Mouse (Mus musculus) kidney, postnatal 0 days (tissue): ENCODE measurements around the gene Gm10142. TPM values are rescaled to one million over a fixed set of nuclear protein-coding genes. Genes with fewer than 3 reads are reported as not detected.
A peak's percentile ranks its signal among the peaks of the same experiment; 100 is the strongest.

Experiments used
- ATAC-seq: fragments of 200-750 bp; cut with Nextera tagmentation; replicated peaks from 2 replicates; pipeline ENCODE4 v1.8.0; 2017; ENCODE audit warnings: low read depth, moderate number of reproducible peaks, moderate TSS enrichment, moderate library complexity; ENCODE audit not compliant: low FRiP score
- DNase-seq: peaks from one replicate; pipeline ENCODE4 v3.0.0-alpha.2; 2016; ENCODE audit warnings: low spot score
- H3K27ac ChIP-seq: fragments of 300-500 bp; sonication (generic); 2 replicates; pipeline ENCODE4 v1.5.1; 2014; ENCODE audit warnings: mild to moderate bottlenecking
- H3K27me3 ChIP-seq: fragments of 300-500 bp; sonication (generic); 2 replicates; pipeline ENCODE4 v1.6.1; 2014; ENCODE audit warnings: low read length, mixed read lengths; ENCODE audit not compliant: insufficient read depth
- H3K36me3 ChIP-seq: fragments of 300-500 bp; sonication (generic); 2 replicates; pipeline ENCODE4 v1.6.1; 2014; ENCODE audit warnings: low read length, mixed read lengths; ENCODE audit not compliant: insufficient read depth
- H3K4me1 ChIP-seq: fragments of 300-500 bp; sonication (generic); replicated peaks from 2 replicates; pipeline ENCODE4 v1.6.1; 2014; ENCODE audit warnings: antibody characterized with exemption, low read length, mixed read lengths; ENCODE audit not compliant: insufficient read depth
- H3K4me2 ChIP-seq: fragments of 300-500 bp; sonication (generic); 2 replicates; pipeline ENCODE4 v1.6.1; 2014; ENCODE audit warnings: mild to moderate bottlenecking, low read length, moderate library complexity, mixed read lengths
- H3K4me3 ChIP-seq: fragments of 300-500 bp; sonication (generic); replicated peaks from 2 replicates; pipeline ENCODE4 v1.5.1; 2014; ENCODE audit warnings: low read depth, low read length
- H3K9ac ChIP-seq: fragments of 300-500 bp; sonication (generic); 2 replicates; pipeline ENCODE4 v1.6.1; 2014; ENCODE audit warnings: low read depth, low read length
- H3K9me3 ChIP-seq: fragments of 300-500 bp; sonication (generic); replicated peaks from 2 replicates; pipeline ENCODE4 v1.6.1; 2016; ENCODE audit warnings: low read length, inconsistent platforms, mixed read lengths
- CTCF ChIP-seq: IDR thresholded peaks from 2 replicates; pipeline ENCODE4 v1.5.1; 2016; ENCODE audit warnings: antibody characterized with exemption, low read depth, mild to moderate bottlenecking, moderate library complexity
- WGBS: fragments of 180-500 bp; shearing (Covaris S2); extraction: QIAGEN DNeasy Blood & Tissue Kit; methylation state at CpG from one replicate; pipeline ENCODE4 v1.1.7; 2014; 5-methylcytosine and 5-hydroxymethylcytosine counted together
- polyA plus RNA-seq: library from polyadenylated mRNA; unstranded; fragments of >200 nt; fragmentation: Nextera tagmentation; extraction: Ambion mirVana; gene quantifications from 2 replicates; pipeline ENCODE4 v1.2.1, GENCODE M21; 2015

The Gm10142 gene
- not detected in 2 replicates for polyA plus RNA-seq

DNA sequence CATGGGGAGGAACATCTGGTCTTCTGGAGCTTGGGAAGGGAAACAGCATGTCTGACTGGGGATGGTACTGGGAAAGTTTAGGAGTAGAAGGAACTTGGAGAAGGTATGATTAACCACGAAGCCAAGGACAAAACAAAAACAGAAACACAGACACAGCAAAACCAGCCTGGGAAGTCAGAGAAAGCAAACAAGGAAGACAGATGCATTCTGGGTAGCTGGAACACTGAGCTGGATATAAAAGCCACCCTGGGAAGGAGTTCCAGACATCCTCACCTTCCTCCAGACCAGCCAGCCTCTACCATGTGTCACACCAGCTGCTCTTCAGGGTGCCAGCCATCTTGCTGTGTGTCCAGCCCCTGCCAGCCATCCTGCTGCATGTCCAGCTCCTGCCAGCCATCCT lies at the start of gene Gm10142:
TSS of gene Gm10142 (plus strand) at position 301 of the 400 bp plus-strand sequence.
- Histone ChIP-seq H3K4me2 (no peak within 1 kb of the TSS), H3K27me3 (no peaks in the 10 kb centered on the region), H3K9ac (no peak within 1 kb of the TSS), H3K4me1 (no peaks in the 10 kb centered on the region), H3K4me3 (no peak within 1 kb of the TSS), H3K36me3 (no peaks in the 10 kb centered on the region), H3K9me3 (no peaks in the 10 kb centered on the region), H3K27ac (no peak within 1 kb of the TSS)
- WGBS: 68% methylated on average over 1 of the region's 1 CpGs
- DNase-seq: no peak
- ATAC-seq: no peak
- no peak for TF ChIP-seq CTCF

DNA sequence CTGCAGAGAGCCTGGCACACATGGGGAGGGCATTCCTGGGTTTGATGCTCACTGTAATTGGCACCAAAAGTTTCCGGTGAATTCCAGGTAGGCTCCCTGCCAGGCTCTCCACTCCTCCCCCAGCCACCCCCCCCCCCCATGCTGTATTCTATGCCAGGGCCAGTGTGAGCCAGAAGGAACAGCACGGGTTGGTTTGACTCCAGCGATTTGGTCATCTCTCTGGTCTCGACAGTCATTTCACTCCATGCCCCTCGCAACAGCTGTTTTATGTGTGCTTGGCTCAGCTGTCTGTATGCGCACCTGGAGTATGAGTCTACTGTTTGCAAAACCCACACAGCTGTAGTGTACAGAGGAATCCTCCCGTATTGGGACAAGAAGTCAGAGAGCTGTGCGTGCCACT lies 49.3 kb upstream of the Gm10142 start:
- Histone ChIP-seq H3K9ac (no peak overlapping the region), H3K4me2 (no peak overlapping the region), H3K9me3 (no peaks in the 10 kb centered on the region), H3K4me3 (no peak overlapping the region), H3K27ac (no peak overlapping the region), H3K4me1 (no peaks in the 10 kb centered on the region), H3K36me3 (no peaks in the 10 kb centered on the region), H3K27me3 (no peaks in the 10 kb centered on the region)
- no peak for TF ChIP-seq CTCF
- DNase-seq (no peak), ATAC-seq (no peak)
- WGBS: 69% methylated on average over 8 of the region's 8 CpGs

DNA sequence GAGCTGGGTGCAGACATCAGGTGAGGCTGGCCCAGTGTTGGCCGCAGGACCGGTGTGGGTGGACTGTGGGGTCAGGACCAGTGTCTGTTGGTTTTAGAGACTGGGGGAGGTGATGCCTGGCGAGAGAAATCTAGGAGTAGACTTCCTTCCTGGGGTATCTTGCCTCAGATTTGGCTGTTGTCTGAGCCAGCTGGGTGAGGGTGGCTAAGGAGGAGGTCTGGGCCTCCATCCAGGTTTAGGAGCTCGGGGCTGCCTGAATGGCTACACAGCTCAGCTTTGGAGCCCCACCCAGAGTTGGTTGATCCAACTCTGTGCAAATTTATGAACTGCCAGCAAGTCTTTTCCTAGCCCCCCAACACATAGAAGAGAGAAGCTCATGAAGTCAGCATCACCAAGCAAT lies 48.2 kb upstream of the Gm10142 start:
- Histone ChIP-seq H3K9me3 (no peaks in the 10 kb centered on the region), H3K27me3 (no peaks in the 10 kb centered on the region), H3K36me3 (no peaks in the 10 kb centered on the region), H3K4me3 (no peak overlapping the region), H3K27ac (no peak overlapping the region), H3K9ac (no peak overlapping the region), H3K4me2 (no peak overlapping the region), H3K4me1 (no peaks in the 10 kb centered on the region)
- no peak for TF ChIP-seq CTCF
- no peak for DNase-seq
- 68% methylated on average over 4 of the region's 4 CpGs for WGBS
- ATAC-seq: no peak

DNA sequence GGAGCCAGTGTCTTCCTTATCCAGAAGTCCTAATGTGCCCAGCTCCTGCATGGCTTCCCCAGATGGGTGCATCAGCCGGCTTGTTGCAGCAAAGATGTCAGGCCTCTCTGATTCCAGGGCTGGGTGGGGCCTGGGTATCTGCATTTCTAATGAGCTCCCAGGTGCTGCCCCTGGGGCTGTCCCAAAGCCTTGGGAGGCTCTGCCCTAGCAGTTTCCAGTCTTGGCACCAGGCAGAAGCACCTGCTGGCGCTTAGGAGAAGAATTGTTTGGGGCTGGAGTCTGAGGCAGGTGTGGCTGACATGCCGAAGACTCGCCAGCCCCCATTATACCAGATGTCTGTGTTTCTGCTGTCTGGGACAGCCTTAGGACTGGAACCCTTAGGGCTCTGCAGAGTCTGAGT lies 44.9 kb upstream of the Gm10142 start:
- no peaks in the 10 kb centered on the region for H3K36me3 ChIP-seq
- no peak overlapping the region for H3K4me2 ChIP-seq
- no peaks in the 10 kb centered on the region for H3K9me3 ChIP-seq
- DNase-seq (no peak), ATAC-seq (no peak)
- H3K4me3 ChIP-seq: no peak overlapping the region
- H3K4me1 ChIP-seq: no peaks in the 10 kb centered on the region
- H3K9ac ChIP-seq: no peak overlapping the region
- H3K27me3 ChIP-seq: no peaks in the 10 kb centered on the region
- 80% methylated on average over 4 of the region's 4 CpGs for WGBS
- TF ChIP-seq CTCF: no peak
- no peak overlapping the region for H3K27ac ChIP-seq

DNA sequence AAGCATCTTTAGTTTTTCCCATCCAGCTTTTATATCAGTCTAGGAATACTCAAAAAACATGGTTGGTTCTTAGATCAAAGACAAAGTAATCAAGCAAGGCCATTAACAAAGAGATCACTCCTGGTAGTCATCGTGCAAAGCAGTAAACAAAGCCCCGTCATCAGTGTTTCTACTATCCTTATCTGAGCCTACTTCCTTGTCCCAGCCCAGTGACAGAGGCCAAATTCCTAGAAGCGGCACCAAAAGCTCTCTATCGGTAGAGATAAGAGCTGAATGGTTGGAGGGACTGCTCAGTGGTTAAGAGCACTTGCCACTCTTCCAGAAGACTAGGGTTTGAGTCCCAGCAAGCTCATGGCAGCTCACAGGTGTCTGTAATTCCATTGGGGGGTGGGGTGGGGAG lies 44.1 kb upstream of the Gm10142 start:
- TF ChIP-seq CTCF: no peak
- Histone ChIP-seq H3K27me3 (no peaks in the 10 kb centered on the region; the same call in 1 of the 2 replicates), H3K27ac (no peak overlapping the region), H3K4me1 (no peaks in the 10 kb centered on the region), H3K9ac (no peak overlapping the region), H3K4me2 (no peak overlapping the region), H3K4me3 (no peak overlapping the region), H3K36me3 (no peaks in the 10 kb centered on the region), H3K9me3 (no peaks in the 10 kb centered on the region)
- 64% methylated on average over 4 of the region's 4 CpGs for WGBS
- ATAC-seq: no peak
- no peak for DNase-seq

- Histone ChIP-seq H3K4me1 (0 out of 2 replicates have a peak, but pooled peaks cover 6% of the 10 kb centered on the region), H3K36me3 (no peaks in the 10 kb centered on the region), H3K4me2 (no peak overlapping the region), H3K9ac (no peak overlapping the region), H3K27me3 (peaks cover 19% of the 10 kb centered on the region), H3K27ac (no peak overlapping the region), H3K9me3 (no peaks in the 10 kb centered on the region), H3K4me3 (no peak overlapping the region)
- WGBS: 54% methylated on average over 13 of the region's 13 CpGs
- ATAC-seq (no peak), DNase-seq (no peak)
- no peak for TF ChIP-seq CTCF
Observed at GRCm38 (mm10) chr10:77673765-77674164, 41.8 kb upstream of the Gm10142 start.

DNA sequence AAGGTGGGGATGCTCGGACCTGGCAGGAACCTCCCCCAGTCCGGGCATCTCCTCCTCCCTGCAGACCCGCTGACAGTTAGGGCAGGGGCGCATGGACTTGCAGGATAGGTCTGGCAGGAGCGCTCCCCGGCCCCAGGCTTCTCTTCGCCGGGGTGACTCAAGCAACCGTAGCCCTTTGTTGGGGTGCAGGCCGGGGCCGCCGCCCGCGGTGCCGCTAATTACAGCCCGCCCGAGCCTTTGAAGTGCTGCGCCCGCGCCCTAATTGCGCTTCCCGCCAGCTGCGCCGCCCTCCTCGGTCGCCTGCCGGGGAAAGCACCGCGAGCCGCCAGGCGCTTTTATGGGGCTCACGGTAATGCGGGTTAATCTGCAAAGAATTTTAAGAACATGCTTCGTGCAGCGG lies 38.0 kb upstream of the Gm10142 start:
- H3K4me3 ChIP-seq: 0 out of 2 replicates have a peak overlapping the region, but pooled peaks have one; percentile 18
- H3K9me3 ChIP-seq: no peaks in the 10 kb centered on the region
- ATAC-seq (no peak), DNase-seq (no peak)
- 0 out of 2 replicates have a peak, but pooled peaks cover 6% of the 10 kb centered on the region for H3K4me1 ChIP-seq
- peak overlapping the region; percentile 44 for H3K4me2 ChIP-seq
- no peak overlapping the region for H3K9ac ChIP-seq
- 0% methylated on average over 32 of the region's 35 CpGs for WGBS
- H3K27ac ChIP-seq: no peak overlapping the region
- H3K36me3 ChIP-seq: no peaks in the 10 kb centered on the region
- no peak for TF ChIP-seq CTCF
- peaks cover 19% of the 10 kb centered on the region for H3K27me3 ChIP-seq
